Mouse (Mus musculus): ENCODE data around the gene Timm8a1. TPM values are rescaled to one million over a fixed set of nuclear protein-coding genes. Genes with fewer than 3 reads are reported as not detected.
"Not testable (repeated sequence)": the region's sequence is repeated elsewhere in the genome, so short reads cannot be mapped to it uniquely, and the experiment has no call there.

Gene Timm8a1
- total RNA-seq (2021), result 10 to 100 TPM; 42.1 to 47.1 TPM
- long read RNA-seq, experiment 1, transcript Timm8a1-201 (2 exons, 1,421 nt), result major isoform, 51 of 53 reads
- long read RNA-seq, experiment 1, partial matches to known transcripts, result 1 of 53 reads
- long read RNA-seq, experiment 1, other reads (novel, unspliced or antisense), result 1 of 53 reads
- long read RNA-seq, experiment 2, transcript Timm8a1-201 (2 exons, 1,421 nt), result major isoform, 55 of 57 reads
- long read RNA-seq, experiment 2, partial matches to known transcripts, result 0 of 57 reads
- long read RNA-seq, experiment 2, other reads (novel, unspliced or antisense), result 2 of 57 reads

GRCm38 (mm10) chrX:134541145-134541954 is at the start of gene Timm8a1:
Timm8a1 (minus strand) TSS chrX:134541865.
- peak; percentile 11 to 21 for DNase-seq (ENCODE audit: low spot score in 2 of 2)

- DNase-seq (ENCODE audit: low spot score in 2 of 2), result no peak
Observed at GRCm38 (mm10) chrX:134589836-134590235, 48.2 kb upstream of the Timm8a1 start.

- DNase-seq (ENCODE audit: low spot score in 2 of 2), result no peak
Observed at GRCm38 (mm10) chrX:134588997-134589396, 47.3 kb upstream of the Timm8a1 start.

DNA sequence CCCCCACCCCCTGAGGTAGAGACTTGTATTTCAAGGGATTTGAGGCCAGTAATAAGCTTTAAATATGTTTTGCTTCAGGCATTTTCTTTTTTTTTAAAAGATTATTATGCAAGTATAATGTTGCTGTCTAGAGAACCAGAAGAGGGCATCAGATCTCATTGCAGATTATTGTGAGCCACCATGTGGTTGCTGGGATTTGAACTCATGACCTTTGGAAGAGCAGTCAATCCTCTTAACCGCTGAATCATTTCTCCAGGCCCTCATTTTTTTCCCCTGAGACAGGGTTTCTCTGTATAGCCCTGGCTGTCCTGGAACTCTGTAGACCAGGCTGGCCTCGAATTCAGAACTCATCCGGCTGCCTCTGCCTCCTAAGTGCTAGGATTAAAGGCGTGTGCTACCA is 46.6 kb upstream of the Timm8a1 start:
- DNase-seq (ENCODE audit: low spot score in 2 of 2), result no peak

- no peak for DNase-seq (ENCODE audit: low spot score in 2 of 2)
Observed at GRCm38 (mm10) chrX:134586447-134586846, 44.8 kb upstream of the Timm8a1 start.

- DNase-seq (ENCODE audit: low spot score in 2 of 2), result peak; percentile 72
Observed at GRCm38 (mm10) chrX:134585103-134586002, 43.7 kb upstream of the Timm8a1 start, which contains the start of gene Rpl36a. Rpl36a (plus strand) TSS chrX:134585654.

DNA sequence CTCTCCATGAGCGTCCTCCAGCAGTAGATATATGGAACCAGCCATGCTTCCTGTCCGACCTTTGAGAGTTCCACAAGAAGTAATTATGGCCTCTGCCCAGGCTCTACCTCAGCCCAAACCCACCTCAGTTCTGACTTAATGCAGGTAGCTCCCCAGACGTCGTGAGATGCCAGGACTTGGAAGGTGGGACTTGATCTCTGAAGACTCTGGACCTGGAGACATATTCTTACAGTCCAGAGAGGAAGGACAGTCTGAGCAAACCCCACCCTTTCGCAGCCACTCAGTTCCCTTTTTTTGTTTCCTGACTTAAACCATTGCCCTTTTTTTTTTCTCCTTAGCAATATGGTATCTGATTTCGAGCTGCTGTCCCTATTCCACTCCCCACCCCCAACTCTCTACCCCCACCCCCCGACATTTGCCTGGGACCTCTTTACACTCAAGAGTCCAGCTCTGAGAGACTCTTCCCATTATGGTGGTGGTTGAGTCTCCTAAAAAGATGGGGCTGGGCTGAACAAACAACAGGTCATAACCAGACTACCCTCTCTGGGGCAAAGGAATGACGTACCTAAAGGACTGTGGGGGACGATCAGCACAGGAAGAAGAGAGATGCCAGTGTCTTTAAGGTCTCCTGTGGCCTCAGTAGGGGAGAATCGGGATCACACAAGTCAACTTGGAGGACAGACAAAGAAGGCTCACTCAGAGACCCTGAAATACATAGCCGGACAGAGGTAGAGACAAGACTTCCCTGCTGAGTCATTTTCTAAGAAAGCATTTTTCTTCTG is 41.4 kb upstream of the Timm8a1 start, which contains the start of gene Btk:
TSS of gene Btk (minus strand) at position 683 of the 782 bp plus-strand sequence.
- DNase-seq (ENCODE audit: low spot score in 2 of 2), result no peak

DNA sequence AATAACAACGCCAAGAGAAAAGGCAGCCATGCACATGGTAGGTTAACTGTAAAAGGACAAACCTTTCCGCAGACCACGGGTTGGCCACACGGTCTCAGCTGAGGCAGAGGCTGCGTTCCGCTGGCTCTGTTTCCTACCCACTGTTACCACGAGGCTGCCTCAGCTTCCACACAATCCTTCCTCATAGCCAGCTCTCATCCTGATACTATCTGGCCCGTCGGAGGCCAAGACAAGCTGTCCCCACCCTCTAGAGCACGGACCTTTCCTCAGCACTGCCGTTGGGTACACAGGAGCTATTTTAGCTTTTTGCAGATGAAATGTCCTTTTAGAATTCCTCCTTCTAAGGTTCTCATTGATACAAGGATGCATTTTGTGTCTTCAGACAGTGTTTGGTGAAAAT is 40.6 kb upstream of the Timm8a1 start:
- no peak for DNase-seq (ENCODE audit: low spot score in 2 of 2)

DNA sequence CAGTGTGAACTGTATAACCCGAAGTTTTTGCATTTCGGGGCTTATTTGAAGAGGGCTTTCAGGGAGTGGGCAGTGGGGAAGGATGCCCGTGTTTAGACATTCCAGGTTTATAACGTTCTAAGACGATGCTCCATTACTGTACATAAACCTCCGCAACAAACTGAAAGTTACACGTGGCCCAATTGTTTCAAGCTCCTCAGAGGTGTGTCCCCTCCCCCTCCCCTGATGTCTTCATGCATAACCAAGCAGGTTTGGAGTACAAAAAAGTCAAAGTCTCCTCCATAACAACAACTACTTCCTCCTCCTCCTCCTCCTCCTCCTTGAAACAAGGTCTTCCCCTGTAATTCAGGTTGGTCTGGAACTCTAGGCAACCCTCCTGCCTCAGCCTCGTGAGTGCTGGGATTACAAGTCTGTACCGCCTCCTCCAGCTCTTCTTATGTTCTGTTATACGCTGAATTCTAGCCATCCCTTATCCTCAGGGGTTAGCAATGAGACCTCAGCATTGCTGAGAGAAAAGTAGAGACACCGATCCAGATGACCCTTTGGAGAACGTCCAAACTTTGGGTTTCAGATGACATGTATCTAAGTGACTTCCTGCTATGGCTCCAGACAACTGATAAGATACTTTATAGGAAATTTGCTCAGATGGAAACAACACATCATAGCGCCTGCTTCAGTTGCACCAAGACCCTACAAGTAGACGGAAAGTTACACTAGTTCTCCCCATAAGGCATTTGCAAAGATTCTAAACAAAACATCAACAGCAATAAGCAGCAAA is 39.1 kb upstream of the Timm8a1 start:
- DNase-seq (ENCODE audit: low spot score in 2 of 2), result no peak

DNA sequence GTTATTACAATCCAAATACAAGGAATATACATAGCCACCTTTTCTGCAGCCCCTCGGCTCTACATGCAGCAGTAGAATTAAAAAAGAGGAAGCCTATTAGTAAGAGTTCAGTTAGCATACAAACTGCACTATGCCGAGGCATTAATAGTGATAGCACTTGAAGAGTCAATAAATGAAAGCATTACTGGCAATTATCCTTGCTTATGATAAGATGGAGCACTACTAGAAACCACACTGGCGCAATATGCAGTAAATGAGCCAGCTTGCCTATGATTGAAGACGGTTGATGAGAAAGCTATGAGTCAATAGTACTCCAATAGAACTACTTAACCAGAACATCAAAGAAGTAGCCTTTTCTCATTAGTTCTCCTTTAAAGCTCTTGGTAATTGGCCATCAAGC is 36.2 kb upstream of the Timm8a1 start:
- DNase-seq (ENCODE audit: low spot score in 2 of 2), result no peak

GRCm38 (mm10) chrX:134566536-134567222 is 25.0 kb upstream of the Timm8a1 start:
- no peak for DNase-seq (ENCODE audit: low spot score in 2 of 2)

DNA sequence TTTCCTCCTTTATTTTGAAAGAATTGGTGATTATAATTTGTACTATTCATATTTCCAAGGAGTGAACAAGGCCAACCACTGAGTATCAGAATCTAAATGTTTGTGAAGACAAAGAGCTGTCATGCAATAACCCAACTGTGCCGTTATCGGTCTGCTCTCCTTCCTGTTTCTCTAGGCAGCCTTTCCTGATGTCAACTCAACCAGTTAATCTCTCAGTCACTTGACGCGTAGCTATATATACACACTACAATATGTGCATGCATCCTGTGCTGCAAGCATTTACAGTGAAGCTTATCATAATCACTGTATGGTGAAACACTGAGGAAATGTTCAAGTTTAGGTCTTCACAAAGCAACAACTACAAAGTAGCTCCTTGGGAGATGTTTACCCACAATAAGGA is 22.7 kb upstream of the Timm8a1 start:
- DNase-seq (ENCODE audit: low spot score in 2 of 2), result no peak

- DNase-seq (ENCODE audit: low spot score in 2 of 2), result no peak
Observed at GRCm38 (mm10) chrX:134554425-134554824, 12.8 kb upstream of the Timm8a1 start.

- no peak for DNase-seq (ENCODE audit: low spot score in 2 of 2)
Observed at GRCm38 (mm10) chrX:134553326-134553725, 11.7 kb upstream of the Timm8a1 start.

- DNase-seq (ENCODE audit: low spot score in 2 of 2), result no peak
Observed at GRCm38 (mm10) chrX:134550903-134551302, 9.2 kb upstream of the Timm8a1 start.

DNA sequence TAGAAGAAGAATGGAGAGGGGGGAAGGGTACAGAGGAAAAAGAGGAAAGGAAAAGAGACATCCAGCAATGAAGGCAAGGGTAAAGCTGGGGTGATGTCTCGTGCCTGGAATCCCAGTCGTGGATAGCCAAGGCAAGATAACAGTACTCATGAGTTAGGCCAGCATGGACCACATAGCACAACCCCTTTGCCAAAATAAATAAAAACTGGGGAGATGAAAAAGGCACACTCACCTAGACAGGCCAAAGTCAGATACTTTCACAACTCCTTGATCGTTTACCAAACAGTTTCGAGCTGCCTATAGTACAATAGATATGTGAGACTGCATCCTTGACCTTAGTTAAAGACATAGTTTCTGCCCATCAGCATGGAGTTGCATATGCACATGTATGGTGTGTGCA is 5.7 kb upstream of the Timm8a1 start:
- no peak for DNase-seq (ENCODE audit: low spot score in 2 of 2)

DNA sequence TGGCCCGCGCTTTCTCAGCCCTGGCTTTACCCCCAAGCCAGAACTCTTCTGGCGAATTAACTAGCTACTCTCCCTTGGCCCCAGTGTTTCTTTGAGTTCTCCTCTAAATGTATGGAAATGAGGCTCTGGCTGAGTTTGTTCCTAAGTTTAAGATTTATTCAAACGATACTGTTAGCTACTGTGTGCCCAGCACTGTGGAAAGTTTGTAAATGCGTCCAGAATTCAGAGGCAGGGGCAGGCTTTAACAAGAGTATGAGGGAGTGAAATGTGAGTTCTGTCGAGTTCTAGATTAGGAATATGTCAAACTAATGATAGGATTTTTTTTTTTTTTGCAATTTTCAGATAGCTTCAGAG is 267 bp upstream of the Timm8a1 start:
- no peak for DNase-seq (ENCODE audit: low spot score in 2 of 2)

- no peak for DNase-seq (ENCODE audit: low spot score in 2 of 2)
Observed at GRCm38 (mm10) chrX:134540414-134541135, 1.1 kb downstream of the Timm8a1 start.

- DNase-seq (ENCODE audit: low spot score in 2 of 2), result not testable (repeated sequence)
Observed at GRCm38 (mm10) chrX:134539795-134540194, 1.9 kb downstream of the Timm8a1 start.
